Mouse (Mus musculus) spleen, adult 2 months (tissue): ENCODE data around the gene Rps26. TPM values are rescaled to one million over a fixed set of nuclear protein-coding genes. Genes with fewer than 3 reads are reported as not detected.

ENCODE experiments used
- DNase-seq, 2 experiments: peaks; one replicate each; pipeline versions ENCODE4 v3.0.0 to v3.0.0-alpha.2; 2012 to 2021; ENCODE audit warnings: low spot score in 2 of 2, low read depth in 1 of 2
- H3K27ac ChIP-seq: fragments of 200-500 bp; 2 replicates; pipeline ENCODE4 v1.5.1; 2012; ENCODE audit warnings: low read length, inconsistent platforms; ENCODE audit not compliant: insufficient read depth
- H3K27me3 ChIP-seq: fragments of 200-500 bp; 2 replicates; pipeline ENCODE4 v1.6.1; 2012; ENCODE audit warnings: mild to moderate bottlenecking, moderate library complexity, low read length, inconsistent platforms; ENCODE audit not compliant: control insufficient read depth, insufficient read depth
- H3K36me3 ChIP-seq: fragments of 200-500 bp; 2 replicates; pipeline ENCODE4 v1.6.1; 2012; ENCODE audit warnings: mild to moderate bottlenecking, low read length, inconsistent platforms; ENCODE audit not compliant: control insufficient read depth, insufficient read depth
- H3K4me1 ChIP-seq: fragments of 200-500 bp; 2 replicates; pipeline ENCODE4 v1.6.1; 2011; ENCODE audit warnings: inconsistent platforms; ENCODE audit not compliant: control insufficient read depth, insufficient read depth, insufficient read length
- H3K4me3 ChIP-seq: fragments of 200-500 bp; 2 replicates; pipeline ENCODE4 v1.5.1; 2011; ENCODE audit warnings: mild to moderate bottlenecking, inconsistent platforms; ENCODE audit not compliant: insufficient read depth, insufficient read length; ENCODE audit errors: extremely low read depth
- CTCF ChIP-seq: fragments of 200-500 bp; IDR thresholded peaks from 2 replicates; pipeline ENCODE4 v1.5.1; 2011; ENCODE audit warnings: mild to moderate bottlenecking, inconsistent platforms; ENCODE audit not compliant: insufficient read depth, insufficient read length, insufficient replicate concordance; ENCODE audit errors: extremely low read depth
- POLR2A ChIP-seq: fragments of 200-500 bp; IDR thresholded peaks from 2 replicates; pipeline ENCODE4 v1.6.1; 2011; ENCODE audit warnings: low read depth, low read length, inconsistent platforms
- WGBS: fragments of 180-500 bp; shearing (Covaris S2); methylation state at CpG from one replicate; pipeline ENCODE4 v1.1.7; 2018; 5-methylcytosine and 5-hydroxymethylcytosine counted together
- polyA plus RNA-seq: library from polyadenylated mRNA; depleted of rRNA; stranded (reverse); fragments of >200 nt; gene quantifications from 2 replicates; pipeline ENCODE4 v1.2.3, GENCODE M21; 2012

Rps26 gene
- polyA plus RNA-seq, 1 experiment: 929 TPM

- no peaks in the 10 kb centered on the region for H3K4me1 ChIP-seq
- no peak for TF ChIP-seq POLR2A
- TF ChIP-seq CTCF: no peak
- H3K36me3 ChIP-seq: no peaks in the 10 kb centered on the region
- H3K27ac ChIP-seq: no peak overlapping the region
- no peak for DNase-seq
- no peaks in the 10 kb centered on the region for H3K27me3 ChIP-seq
- no peak overlapping the region for H3K4me3 ChIP-seq
- 88% methylated on average over 3 of the region's 3 CpGs for WGBS
Measured at GRCm38 (mm10) chr10:128655254-128655653, 28.7 kb upstream of the Rps26 start.

DNA sequence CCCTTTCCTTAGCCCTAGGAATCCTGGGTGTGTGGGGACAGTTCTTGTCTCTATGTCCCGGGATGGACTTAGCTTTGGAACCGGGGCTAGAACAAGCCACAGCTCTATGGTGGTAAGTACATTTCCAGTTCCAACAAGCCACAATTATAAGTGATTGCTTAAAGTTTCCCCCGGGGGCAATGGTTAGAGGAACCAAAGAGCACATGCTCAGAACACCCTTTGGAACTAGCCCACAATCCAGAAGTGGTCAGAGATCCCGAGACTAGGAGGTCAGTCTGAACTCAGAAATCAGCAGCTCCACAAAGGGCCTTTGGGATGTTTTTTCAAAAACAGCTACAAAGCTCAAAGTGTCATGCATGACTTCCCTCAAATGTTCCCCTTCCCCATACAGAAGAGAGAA lies 27.3 kb upstream of the Rps26 start:
- Histone ChIP-seq H3K4me3 (no peak overlapping the region), H3K27me3 (no peaks in the 10 kb centered on the region), H3K4me1 (no peaks in the 10 kb centered on the region), H3K27ac (no peak overlapping the region), H3K36me3 (no peaks in the 10 kb centered on the region)
- DNase-seq: no peak
- no peak for TF ChIP-seq CTCF
- no peak for TF ChIP-seq POLR2A
- 61% methylated on average over 4 of the region's 4 CpGs for WGBS

DNA sequence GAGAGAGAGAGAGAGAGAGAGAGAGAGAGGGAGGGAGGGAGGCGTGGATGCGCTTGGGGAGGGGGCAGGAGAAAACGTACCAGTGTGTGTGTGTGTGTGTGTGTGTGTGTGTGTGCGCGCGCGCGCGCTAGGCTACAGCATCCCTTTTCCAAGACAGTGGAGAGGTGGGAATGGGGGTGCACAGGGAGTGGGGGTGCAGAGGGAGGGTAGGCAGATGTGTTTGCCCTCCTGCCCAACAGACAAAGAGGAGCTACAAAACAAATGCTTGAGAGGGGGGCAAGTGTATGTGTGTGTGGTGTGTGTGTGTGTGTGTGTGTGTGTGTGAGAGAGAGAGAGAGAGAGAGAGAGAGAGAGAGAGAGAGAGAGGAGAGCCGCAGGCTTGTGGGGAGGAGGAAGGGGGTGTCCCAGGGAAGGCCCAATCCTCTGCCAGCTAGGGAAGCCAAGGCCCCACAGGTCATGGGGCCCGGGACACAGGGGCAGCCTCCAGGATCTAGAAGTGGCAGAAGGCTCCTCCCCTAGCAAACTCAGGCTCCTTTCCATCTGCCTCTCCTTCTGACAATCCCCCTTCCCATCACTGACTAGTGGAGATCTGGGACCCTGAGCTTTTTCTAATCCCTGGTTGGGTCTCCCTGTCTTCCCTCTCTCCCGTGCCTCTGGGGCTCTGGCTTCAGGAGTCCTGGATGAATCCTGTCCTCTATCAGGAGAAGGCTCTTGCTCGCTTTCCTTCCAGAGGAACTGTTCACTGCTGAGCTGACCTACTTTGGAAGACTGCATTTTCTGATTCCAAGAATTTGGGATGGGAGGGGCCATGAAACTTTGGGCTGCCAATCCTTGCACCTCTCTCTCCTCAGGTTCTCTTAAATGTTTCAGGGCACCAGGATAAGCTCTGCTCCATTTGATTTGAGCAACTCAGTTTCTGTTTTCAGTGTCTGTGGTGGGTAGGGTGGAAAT lies 19.9 kb upstream of the Rps26 start:
- H3K36me3 ChIP-seq: no peaks in the 10 kb centered on the region
- peaks cover 7% of the 10 kb centered on the region for H3K4me1 ChIP-seq
- no peak overlapping the region for H3K27ac ChIP-seq
- H3K27me3 ChIP-seq: peaks cover 4% of the 10 kb centered on the region; the same call in 1 of the 2 replicates
- TF ChIP-seq CTCF (no peak), POLR2A (no peak)
- H3K4me3 ChIP-seq: no peak overlapping the region; the same call in 1 of the 2 replicates
- 26% methylated on average over 10 of the region's 13 CpGs for WGBS
- DNase-seq: no peak

DNA sequence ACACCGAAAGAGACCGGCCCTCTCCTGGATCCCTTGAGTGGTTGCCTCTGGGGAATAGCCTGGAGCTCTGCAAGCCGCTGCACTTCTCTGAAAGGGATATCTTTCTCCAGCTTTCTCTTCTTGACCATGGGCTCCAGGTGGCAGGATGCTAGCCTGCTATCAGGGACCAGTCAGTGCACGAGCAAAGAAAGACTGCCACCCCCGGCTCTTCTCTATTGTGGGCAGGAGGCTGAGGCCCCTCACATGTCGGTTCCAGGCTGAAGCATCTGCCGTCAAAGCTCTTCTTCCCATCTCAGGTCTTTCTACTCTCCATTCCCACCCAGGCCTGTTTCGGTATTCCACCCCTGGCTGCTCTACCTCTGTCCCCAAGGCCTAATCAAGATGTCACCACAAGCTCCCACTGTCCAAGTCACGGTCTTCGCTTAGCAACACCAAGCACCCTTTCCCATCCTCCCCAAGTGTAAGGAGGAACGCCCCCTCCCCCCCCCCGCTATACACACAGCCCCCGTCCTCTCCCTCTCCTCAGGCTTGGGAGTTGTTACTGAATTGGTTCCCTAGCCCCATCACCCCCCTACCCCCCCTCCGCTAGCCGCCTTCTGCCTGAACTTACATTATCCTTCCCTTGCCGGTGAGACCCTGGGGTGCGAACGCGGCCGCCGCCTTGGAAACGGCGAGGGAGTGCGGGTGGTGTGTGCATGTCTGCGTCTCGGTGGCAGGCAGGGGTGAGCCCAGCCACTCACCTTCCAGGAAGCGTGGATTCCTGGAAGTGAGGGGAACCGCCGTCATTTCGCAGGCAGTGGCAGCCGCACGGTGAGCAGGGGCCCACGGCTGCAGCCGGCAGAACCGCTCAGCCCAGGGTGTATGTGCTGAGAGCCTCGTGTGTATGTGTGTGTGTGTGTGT lies 18.8 kb upstream of the Rps26 start, which contains the start of gene Ikzf4:
Gene Ikzf4, minus strand, starts transcription at position 881 of the 901 bp plus-strand sequence.
- H3K27me3 ChIP-seq: peaks cover 4% of the 10 kb centered on the region; the same call in 1 of the 2 replicates
- DNase-seq: no peak
- WGBS: 13% methylated on average over 36 of the region's 36 CpGs
- H3K27ac ChIP-seq: no peak within 1 kb of the TSS
- no peaks in the 10 kb centered on the region for H3K36me3 ChIP-seq
- TF ChIP-seq POLR2A: no peak
- no peak for TF ChIP-seq CTCF
- H3K4me3 ChIP-seq: peak within 1 kb of the TSS; percentile 50
- H3K4me1 ChIP-seq: peaks cover 7% of the 10 kb centered on the region

GRCm38 (mm10) chr10:128642749-128643148 lies 16.2 kb upstream of the Rps26 start:
- Histone ChIP-seq H3K27me3 (peaks cover 4% of the 10 kb centered on the region; the same call in 1 of the 2 replicates), H3K27ac (no peak overlapping the region), H3K36me3 (no peaks in the 10 kb centered on the region), H3K4me3 (no peak overlapping the region), H3K4me1 (peaks cover 7% of the 10 kb centered on the region)
- 85% methylated on average over 6 of the region's 6 CpGs for WGBS
- no peak for DNase-seq
- no peak for TF ChIP-seq CTCF
- no peak for TF ChIP-seq POLR2A

DNA sequence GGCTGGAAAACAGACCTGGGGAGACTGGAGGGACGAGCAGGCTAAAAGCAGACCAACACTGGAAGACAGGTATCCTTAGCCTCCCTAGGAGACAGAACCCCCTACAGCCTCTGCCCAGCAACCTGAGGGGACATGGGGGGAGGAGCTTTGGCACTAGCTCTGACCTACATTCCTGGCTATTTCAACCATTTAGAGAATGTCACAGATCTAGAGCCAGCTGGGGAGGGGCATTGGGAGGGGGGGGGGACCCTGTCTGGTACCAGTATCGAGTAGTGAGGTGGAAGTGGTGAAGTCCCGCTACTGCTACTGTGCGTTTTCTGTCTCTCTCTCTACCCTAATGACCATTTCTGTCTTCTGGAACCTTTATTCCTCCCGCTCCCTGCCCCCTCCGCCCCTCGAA lies 15.3 kb upstream of the Rps26 start:
- Histone ChIP-seq H3K4me1 (peaks cover 7% of the 10 kb centered on the region), H3K27me3 (peaks cover 4% of the 10 kb centered on the region; the same call in 1 of the 2 replicates)

DNA sequence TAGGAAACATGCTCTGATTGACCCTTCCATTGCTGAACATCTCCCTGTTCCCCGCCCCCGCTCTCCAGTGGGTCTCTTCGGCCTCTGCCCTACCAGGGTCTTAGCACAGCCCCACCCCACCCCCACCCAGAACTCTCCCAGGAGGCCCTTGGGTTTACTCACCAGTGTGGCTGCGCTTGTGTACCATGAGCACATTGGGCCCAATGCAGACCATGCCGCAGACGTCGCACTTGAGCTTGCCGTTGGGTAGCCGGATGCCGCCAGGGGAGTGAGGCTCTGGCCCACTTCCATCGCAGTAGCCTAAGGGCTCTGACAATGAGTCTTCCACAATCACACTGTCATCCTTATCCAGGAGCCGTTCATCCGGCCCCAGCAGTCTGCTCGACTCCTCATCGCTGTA lies 14.3 kb upstream of the Rps26 start:
- TF ChIP-seq CTCF (no peak), POLR2A (no peak)

More for the DNA sequence above, 15.3 kb upstream of the Rps26 start:
- 78% methylated on average over 7 of the region's 7 CpGs for WGBS
- no peak for TF ChIP-seq CTCF
- no peak for TF ChIP-seq POLR2A
- Histone ChIP-seq H3K36me3 (no peaks in the 10 kb centered on the region), H3K27ac (no peak overlapping the region), H3K4me3 (no peak overlapping the region)
- no peak for DNase-seq

More for the DNA sequence above, 14.3 kb upstream of the Rps26 start:
- Histone ChIP-seq H3K4me1 (peaks cover 3% of the 10 kb centered on the region), H3K36me3 (no peaks in the 10 kb centered on the region), H3K4me3 (no peak overlapping the region), H3K27me3 (0 out of 2 replicates have a peak, but pooled peaks cover 2% of the 10 kb centered on the region), H3K27ac (no peak overlapping the region)
- no peak for DNase-seq
- WGBS: 95% methylated on average over 15 of the region's 15 CpGs
